Mouse (Mus musculus) cerebellum, adult 9-10 months (tissue): ENCODE measurements around the gene Ppp1r13b.

ENCODE experiments used
- DNase-seq: peaks from one replicate; pipeline ENCODE4 v3.0.0; 2022

The Ppp1r13b gene

GRCm38 (mm10) chr12:111790090-111790489, 117.8 kb downstream of the Ppp1r13b start:
- DNase-seq: no peak

- DNase-seq: no peak
Measured at GRCm38 (mm10) chr12:111787015-111787414, 120.9 kb downstream of the Ppp1r13b start.

GRCm38 (mm10) chr12:111785174-111785573, 122.7 kb downstream of the Ppp1r13b start:
- DNase-seq: no peak

GRCm38 (mm10) chr12:111779544-111779943, 128.4 kb downstream of the Ppp1r13b start:
- no peak for DNase-seq
